Mouse (Mus musculus): ENCODE measurements at regions not wholly inside any gene's neighbourhood (a gene's known extent, or its start where the extent isn't known, plus 50 kb on each side); places are given as distances from the start of the nearest gene placed in this dataset.

GRCm38 (mm10) chr4:140432101-140432500 is 185.5 kb upstream of the Igsf21 start:
- no peak for TF ChIP-seq CTCF (IDR thresholded peaks at IDR 0.05; ENCODE audit: control insufficient read depth, insufficient read depth, insufficient read length)
- TF ChIP-seq CEBPB (IDR thresholded peaks at IDR 0.05; ENCODE audit: low read depth): no peak
- no peak for TF ChIP-seq MAX (IDR thresholded peaks at IDR 0.05)
- no peak for TF ChIP-seq USF1 (IDR thresholded peaks at IDR 0.05; ENCODE audit: low read depth)
- TF ChIP-seq MYOD1 (IDR thresholded peaks at IDR 0.05; ENCODE audit: control insufficient read depth, insufficient read length, low read depth): no peak
- TF ChIP-seq FOSL1 (IDR thresholded peaks at IDR 0.05; ENCODE audit: insufficient read depth, low read length, poor library complexity, severe bottlenecking): no peak
- TF ChIP-seq MYOG (IDR thresholded peaks at IDR 0.05; ENCODE audit: control insufficient read depth, extremely low read depth, insufficient read length): no peak

Measured in C2C12 (cell line).